Mouse (Mus musculus) neural tube, embryonic 13.5 days (tissue): ENCODE measurements around the gene Thada. TPM values are rescaled to one million over a fixed set of nuclear protein-coding genes. Genes with fewer than 3 reads are reported as not detected.

Experiments used
- ATAC-seq: fragments of 200-750 bp; cut with Nextera tagmentation; 2 replicates; pipeline ENCODE4 v1.8.0; 2017; ENCODE audit warnings: low read depth, mild to moderate bottlenecking, moderate TSS enrichment, moderate library complexity
- H3K27ac ChIP-seq: fragments of 300-500 bp; sonication (generic); replicated peaks from 2 replicates; pipeline ENCODE4 v1.5.1; 2015; ENCODE audit warnings: moderate library complexity, mild to moderate bottlenecking, inconsistent platforms
- H3K27me3 ChIP-seq: fragments of 300-500 bp; sonication (generic); 2 replicates; pipeline ENCODE4 v1.6.1; 2015; ENCODE audit warnings: mild to moderate bottlenecking, inconsistent platforms
- H3K36me3 ChIP-seq: fragments of 300-500 bp; sonication (generic); 2 replicates; pipeline ENCODE4 v1.6.1; 2015; ENCODE audit warnings: mild to moderate bottlenecking, inconsistent platforms
- H3K4me1 ChIP-seq: fragments of 300-500 bp; sonication (generic); replicated peaks from 2 replicates; pipeline ENCODE4 v1.6.1; 2015; ENCODE audit warnings: inconsistent platforms
- H3K4me2 ChIP-seq: fragments of 300-500 bp; sonication (generic); 2 replicates; pipeline ENCODE4 v1.6.1; 2015; ENCODE audit warnings: inconsistent platforms, mild to moderate bottlenecking, moderate library complexity
- H3K4me3 ChIP-seq: fragments of 300-500 bp; sonication (generic); 2 replicates; pipeline ENCODE4 v1.5.1; 2015; ENCODE audit warnings: mild to moderate bottlenecking, inconsistent platforms
- H3K9ac ChIP-seq: fragments of 300-500 bp; sonication (generic); 2 replicates; pipeline ENCODE4 v1.6.1; 2015; ENCODE audit warnings: moderate library complexity, mild to moderate bottlenecking, inconsistent platforms
- H3K9me3 ChIP-seq: fragments of 300-500 bp; sonication (generic); 2 replicates; pipeline ENCODE4 v1.6.1; 2016; ENCODE audit warnings: inconsistent platforms
- WGBS: fragments of 180-500 bp; shearing (Covaris S2); methylation state at CpG from one replicate; pipeline ENCODE4 v1.1.7; 2015; 5-methylcytosine and 5-hydroxymethylcytosine counted together
- polyA plus RNA-seq: library from polyadenylated mRNA; unstranded; fragments of >200 nt; fragmentation: Nextera tagmentation; extraction: Ambion mirVana; gene quantifications from 2 replicates; pipeline ENCODE4 v1.2.1, GENCODE M21; 2015

Gene Thada
- polyA plus RNA-seq, 1 experiment from 2014 or later: 7.6 TPM

DNA sequence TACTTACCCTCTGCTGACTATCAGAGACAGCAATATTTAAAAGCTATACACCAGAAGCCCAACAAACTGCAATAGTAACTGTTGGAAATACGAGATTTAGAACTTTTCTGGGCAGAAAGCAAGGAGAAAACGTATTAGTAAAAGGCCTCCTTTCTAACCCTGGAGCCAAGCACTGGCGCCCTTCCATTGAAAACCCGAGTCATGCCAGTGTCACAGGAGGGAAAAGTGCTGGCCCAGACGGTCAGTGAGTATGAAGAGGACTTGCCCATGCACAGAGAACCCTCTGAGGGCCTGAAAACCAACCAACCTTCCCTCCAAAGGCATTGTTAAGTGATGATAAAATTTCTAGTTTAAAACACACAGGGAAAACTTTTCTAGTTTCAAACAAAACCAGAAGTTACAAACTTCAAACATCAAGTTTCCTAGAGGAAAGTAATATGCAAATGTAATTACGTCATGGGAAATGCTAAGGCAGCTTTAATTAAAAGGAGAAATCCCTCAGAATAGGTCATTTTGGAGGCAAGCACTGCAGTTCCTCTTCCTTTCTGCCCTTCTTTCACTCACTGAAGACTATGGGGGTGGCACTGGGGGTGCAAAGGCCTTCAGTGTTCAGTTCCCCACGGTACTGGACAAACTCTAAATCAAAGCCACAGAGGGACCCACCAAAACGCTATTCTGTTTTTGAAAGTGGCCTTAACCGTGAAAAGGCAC lies 100.8 kb downstream of the Thada start:
- 49% methylated on average over 9 of the region's 9 CpGs for WGBS
- Histone ChIP-seq H3K9me3 (no peaks in the 10 kb centered on the region), H3K27ac (peak overlapping the region; percentile 59), H3K9ac (0 out of 2 replicates have a peak overlapping the region, but pooled peaks have one; percentile 3), H3K4me3 (no peak overlapping the region), H3K27me3 (no peaks in the 10 kb centered on the region), H3K4me1 (peaks cover 56% of the 10 kb centered on the region), H3K36me3 (no peaks in the 10 kb centered on the region), H3K4me2 (no peak overlapping the region)
- no peak for ATAC-seq

DNA sequence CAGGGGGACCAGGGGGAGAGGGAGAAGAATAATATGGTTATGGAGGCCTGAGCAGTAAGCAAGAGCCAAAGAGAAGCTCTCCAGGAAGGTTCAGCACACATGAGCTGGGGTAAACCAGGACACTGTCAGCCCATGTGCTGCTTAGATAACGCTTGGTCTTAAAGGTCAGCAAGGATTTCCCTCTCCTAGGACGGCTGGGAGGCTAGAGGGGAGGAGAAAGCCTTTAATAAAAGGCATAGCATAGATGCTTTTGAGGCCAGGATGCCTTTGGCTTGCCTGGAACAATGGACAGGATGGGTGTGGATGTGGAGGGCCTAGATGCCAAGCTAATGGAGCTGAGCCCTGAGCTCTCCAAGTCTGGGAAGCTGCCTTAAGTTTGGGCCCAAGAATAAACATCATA lies 102.6 kb downstream of the Thada start:
- no peaks in the 10 kb centered on the region for H3K9me3 ChIP-seq
- 36% methylated on average over 2 of the region's 2 CpGs for WGBS
- no peak overlapping the region for H3K4me3 ChIP-seq
- peaks cover 43% of the 10 kb centered on the region for H3K4me1 ChIP-seq
- H3K36me3 ChIP-seq: no peaks in the 10 kb centered on the region
- peak overlapping the region; percentile 22; the same call in 1 of the 2 replicates for H3K9ac ChIP-seq
- 0 out of 2 replicates have a peak overlapping the region, but pooled peaks have one; percentile 18 for H3K27ac ChIP-seq
- H3K4me2 ChIP-seq: no peak overlapping the region
- no peaks in the 10 kb centered on the region for H3K27me3 ChIP-seq
- no peak for ATAC-seq

DNA sequence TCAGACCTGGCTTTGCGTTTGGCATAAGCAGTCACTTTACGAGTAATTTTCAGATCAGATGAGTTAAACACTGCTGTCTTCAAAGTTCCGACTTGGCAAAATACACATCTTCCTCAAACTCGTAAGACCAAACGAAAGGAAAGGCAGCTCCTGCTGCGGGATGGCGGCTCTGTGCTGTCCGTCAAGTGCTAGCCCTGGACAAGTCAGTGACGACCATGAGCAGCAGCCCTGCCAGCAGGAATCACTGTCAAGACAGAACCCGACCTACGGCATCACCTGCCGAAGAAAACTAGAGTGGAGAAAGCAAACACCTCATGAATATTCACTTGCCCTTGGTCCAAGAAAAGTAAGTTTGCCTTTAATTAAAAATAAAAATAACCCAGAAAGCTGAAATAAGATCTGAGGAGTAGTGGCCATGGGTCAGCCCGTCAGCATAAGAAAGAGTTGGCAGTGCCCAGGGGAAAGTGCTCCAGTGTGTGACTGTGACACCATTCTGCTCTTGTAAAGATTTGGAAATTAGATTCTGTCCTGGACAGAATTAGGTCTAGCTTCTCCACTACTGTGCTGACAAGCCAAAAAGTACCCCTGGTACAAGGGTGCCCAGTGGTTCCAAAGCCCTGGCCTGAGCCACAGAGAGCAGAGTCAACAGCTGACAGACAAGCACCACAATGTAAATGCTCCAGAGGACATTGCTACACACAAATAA lies 103.3 kb downstream of the Thada start:
- 85% methylated on average over 13 of the region's 13 CpGs for WGBS
- no peaks in the 10 kb centered on the region for H3K27me3 ChIP-seq
- H3K36me3 ChIP-seq: no peaks in the 10 kb centered on the region
- peak overlapping the region; percentile 18; the same call in 1 of the 2 replicates for H3K27ac ChIP-seq
- no peaks in the 10 kb centered on the region for H3K9me3 ChIP-seq
- H3K4me1 ChIP-seq: peaks cover 36% of the 10 kb centered on the region
- H3K4me2 ChIP-seq: no peak overlapping the region
- H3K4me3 ChIP-seq: no peak overlapping the region
- no peak overlapping the region; the same call in 1 of the 2 replicates for H3K9ac ChIP-seq
- ATAC-seq: no peak

DNA sequence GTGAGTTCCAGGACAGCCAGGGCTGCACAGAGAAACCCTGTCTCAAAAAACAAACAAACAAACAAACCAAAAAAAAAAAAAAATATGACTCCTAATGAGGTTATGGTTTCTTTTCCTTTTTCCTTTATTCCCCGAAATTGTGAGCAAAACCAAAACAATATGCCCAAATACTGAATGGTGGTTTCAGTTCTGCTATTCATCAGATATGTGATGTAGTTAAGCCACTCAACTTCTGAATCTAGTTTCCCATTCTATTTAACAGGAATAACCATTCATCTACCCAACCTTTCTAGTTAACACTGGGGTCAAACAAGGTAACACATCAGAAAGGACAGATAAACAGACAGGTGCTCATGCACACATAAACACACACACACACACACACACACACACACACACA lies 105.0 kb downstream of the Thada start:
- no peaks in the 10 kb centered on the region for H3K27me3 ChIP-seq
- no peak overlapping the region for H3K9ac ChIP-seq
- no peaks in the 10 kb centered on the region for H3K9me3 ChIP-seq
- H3K27ac ChIP-seq: no peak overlapping the region
- peaks cover 32% of the 10 kb centered on the region for H3K4me1 ChIP-seq
- 96% methylated on average over 1 of the region's 1 CpGs for WGBS
- no peak overlapping the region for H3K4me3 ChIP-seq
- no peaks in the 10 kb centered on the region for H3K36me3 ChIP-seq
- ATAC-seq: no peak
- H3K4me2 ChIP-seq: no peak overlapping the region

DNA sequence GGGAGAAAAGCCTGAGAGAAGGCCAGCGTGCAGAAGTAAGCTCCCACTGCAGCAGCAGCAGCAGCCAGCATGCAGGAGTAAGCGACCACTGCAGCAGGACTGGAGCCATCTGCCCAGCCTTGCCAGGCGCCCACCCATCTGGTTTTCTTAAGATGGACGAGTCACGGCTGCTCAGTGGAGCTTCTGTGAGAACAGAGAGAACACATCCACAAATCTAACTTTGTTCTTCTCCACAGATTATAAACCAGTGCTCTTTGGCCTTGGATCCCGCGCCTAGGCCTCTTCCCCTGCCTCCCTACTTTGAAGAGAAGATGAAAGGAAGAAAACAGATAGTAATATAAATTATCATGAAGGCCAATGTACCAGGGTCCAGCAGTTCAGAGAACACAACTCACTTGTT lies 106.2 kb downstream of the Thada start:
- no peaks in the 10 kb centered on the region for H3K9me3 ChIP-seq
- ATAC-seq: no peak
- no peak overlapping the region for H3K4me2 ChIP-seq
- no peak overlapping the region for H3K27ac ChIP-seq
- H3K4me1 ChIP-seq: peaks cover 20% of the 10 kb centered on the region
- H3K9ac ChIP-seq: no peak overlapping the region
- no peaks in the 10 kb centered on the region for H3K36me3 ChIP-seq
- no peaks in the 10 kb centered on the region for H3K27me3 ChIP-seq
- WGBS: 68% methylated on average over 7 of the region's 7 CpGs
- H3K4me3 ChIP-seq: no peak overlapping the region

DNA sequence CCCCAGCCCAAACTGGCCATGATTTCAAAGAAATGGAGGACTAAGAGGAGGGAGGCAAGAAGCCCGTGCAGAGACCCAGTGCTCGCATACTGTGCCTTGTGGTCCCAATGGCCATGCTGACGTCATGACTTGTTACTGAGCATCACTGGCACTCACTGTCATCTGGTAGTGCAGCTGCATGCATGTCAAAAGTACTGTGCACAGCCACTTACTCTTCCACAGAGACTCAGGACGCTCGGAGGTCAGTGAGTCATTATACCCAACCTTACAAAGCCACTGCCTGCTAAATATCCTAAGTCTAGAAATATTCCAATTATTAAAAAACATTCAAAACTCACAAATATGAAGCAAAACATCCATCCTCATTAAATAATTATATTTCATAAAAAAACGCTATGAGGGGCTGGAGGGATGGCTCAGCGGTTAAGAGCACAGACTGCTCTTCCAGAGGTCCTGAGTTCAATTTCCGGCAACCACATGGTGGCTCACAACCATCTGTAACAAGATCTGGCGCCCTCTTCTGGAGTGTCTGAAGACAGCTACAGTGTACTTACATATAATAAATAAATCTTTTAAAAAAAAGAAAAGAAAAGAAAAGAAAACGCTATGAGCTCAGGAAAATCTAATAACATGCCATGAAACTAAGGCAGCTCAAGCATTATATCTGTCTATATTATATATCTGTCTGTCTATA lies 106.9 kb downstream of the Thada start:
- WGBS: 92% methylated on average over 10 of the region's 10 CpGs
- no peaks in the 10 kb centered on the region for H3K9me3 ChIP-seq

DNA sequence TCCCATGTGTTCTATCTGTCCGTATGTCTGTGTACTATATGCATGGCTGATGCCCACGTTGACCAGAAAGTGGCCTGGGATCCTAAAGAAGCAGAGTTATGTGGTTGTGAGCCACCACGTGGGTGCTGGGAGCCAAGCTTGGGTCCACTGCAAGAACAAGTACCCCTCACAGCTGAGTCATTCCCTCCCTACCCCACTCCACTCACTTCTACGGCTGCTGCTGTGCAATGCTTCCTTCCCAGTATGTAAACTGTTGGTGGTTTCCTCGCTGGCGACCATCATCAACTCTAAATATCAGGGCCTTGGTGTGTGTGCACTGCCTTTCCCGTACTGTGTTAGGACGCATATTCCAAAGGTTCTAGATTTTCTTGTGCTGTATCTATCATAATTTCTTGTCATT lies 108.2 kb downstream of the Thada start:
- no peaks in the 10 kb centered on the region for H3K9me3 ChIP-seq
- H3K36me3 ChIP-seq: no peaks in the 10 kb centered on the region
- no peak for ATAC-seq
- H3K27me3 ChIP-seq: no peaks in the 10 kb centered on the region
- no peak overlapping the region for H3K4me2 ChIP-seq
- 0 out of 2 replicates have a peak, but pooled peaks cover 7% of the 10 kb centered on the region for H3K4me1 ChIP-seq
- WGBS: 89% methylated on average over 8 of the region's 8 CpGs
- H3K9ac ChIP-seq: no peak overlapping the region
- no peak overlapping the region for H3K27ac ChIP-seq
- no peak overlapping the region for H3K4me3 ChIP-seq

More for the DNA sequence above, 106.9 kb downstream of the Thada start:
- Histone ChIP-seq H3K27me3 (no peaks in the 10 kb centered on the region), H3K9ac (no peak overlapping the region), H3K4me1 (peaks cover 13% of the 10 kb centered on the region), H3K27ac (no peak overlapping the region), H3K36me3 (no peaks in the 10 kb centered on the region), H3K4me3 (no peak overlapping the region), H3K4me2 (no peak overlapping the region)
- ATAC-seq: no peak

DNA sequence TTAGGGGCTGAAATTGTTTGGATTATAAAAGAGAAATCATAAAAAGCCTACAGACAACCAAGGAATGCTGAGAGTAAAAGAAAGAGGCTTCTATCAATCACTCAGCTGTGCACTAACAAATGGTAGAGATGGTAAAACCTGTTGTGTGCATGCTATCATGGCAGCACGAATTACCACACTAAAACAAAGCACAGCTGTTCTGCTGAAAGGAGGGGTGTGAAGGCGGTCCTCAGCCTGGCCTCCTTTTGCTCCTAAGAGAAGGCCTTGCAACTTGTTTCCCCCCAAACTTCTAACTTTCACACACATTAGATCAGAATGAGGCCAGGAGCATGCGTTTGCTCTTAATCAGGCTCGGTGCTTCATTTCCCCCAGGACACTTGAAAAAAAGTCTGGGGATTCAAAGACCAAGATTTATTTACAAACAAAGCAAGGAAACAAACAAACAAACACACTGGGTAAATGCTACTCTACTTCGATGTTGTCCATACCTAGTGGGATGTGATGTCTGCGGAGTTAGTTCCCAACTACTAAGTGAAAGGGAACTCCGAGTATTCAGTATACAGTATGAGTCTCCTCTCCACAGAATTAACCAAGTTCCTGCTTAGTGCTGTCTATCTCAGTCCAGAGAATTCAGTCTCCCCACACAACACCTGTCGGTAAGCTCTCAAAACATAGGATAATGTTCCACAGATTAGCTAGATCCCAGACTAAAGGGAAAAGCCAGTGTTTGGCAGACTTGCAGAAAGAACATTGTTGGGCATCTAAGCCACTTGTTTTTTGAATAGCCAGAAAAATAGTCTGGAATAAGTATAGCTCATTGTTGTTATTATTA lies 109.7 kb downstream of the Thada start:
- Histone ChIP-seq H3K36me3 (no peaks in the 10 kb centered on the region), H3K9ac (no peak overlapping the region), H3K9me3 (no peaks in the 10 kb centered on the region), H3K27me3 (no peaks in the 10 kb centered on the region), H3K4me2 (no peak overlapping the region), H3K4me3 (no peak overlapping the region), H3K4me1 (peaks cover 19% of the 10 kb centered on the region), H3K27ac (no peak overlapping the region)
- ATAC-seq: no peak
- 62% methylated on average over 8 of the region's 8 CpGs for WGBS

DNA sequence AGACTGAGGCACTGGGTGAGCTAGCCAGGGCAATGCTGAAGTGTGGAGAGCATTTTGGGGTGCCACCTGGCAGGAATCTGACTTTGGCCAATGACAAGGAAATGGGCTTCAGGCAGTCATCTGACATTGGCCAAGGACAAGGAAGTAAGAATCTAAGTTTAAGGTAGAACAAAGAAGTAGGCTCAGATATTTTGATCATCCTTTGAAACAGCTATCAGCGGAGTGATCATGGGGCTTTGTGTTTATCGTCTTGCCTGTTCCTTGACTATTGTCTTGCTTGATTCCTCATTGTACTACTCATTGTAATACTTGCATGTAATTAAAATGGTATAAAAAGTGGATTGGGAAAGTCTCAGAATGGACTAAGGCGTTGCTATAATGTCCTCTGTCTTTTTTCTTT lies 111.0 kb downstream of the Thada start:
- WGBS: 92% methylated on average over 3 of the region's 3 CpGs

DNA sequence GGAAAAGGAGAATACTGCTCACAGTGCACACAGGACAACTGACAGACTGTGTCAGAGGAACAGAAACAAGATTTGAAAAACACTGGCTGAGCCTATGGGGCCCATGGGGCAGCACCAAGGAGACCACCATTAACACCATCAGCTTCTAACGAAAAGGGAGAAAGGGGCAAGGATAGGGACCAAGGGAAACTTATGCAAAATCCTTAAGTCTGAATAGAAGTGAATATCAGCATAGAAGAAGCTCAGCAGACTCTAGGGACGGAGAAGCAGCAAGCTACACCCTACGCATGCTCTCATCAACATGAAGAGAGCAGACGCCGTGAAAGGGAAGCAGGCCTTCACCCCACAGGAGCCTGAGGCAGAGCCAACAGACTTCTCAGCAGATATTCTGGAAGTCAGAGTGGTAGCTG lies 112.1 kb downstream of the Thada start:
- no peak overlapping the region for H3K9ac ChIP-seq
- H3K36me3 ChIP-seq: no peaks in the 10 kb centered on the region
- H3K27me3 ChIP-seq: no peaks in the 10 kb centered on the region
- H3K9me3 ChIP-seq: no peaks in the 10 kb centered on the region
- 72% methylated on average over 5 of the region's 5 CpGs for WGBS
- H3K27ac ChIP-seq: no peak overlapping the region
- ATAC-seq: no peak
- H3K4me3 ChIP-seq: no peak overlapping the region
- no peak overlapping the region for H3K4me2 ChIP-seq
- H3K4me1 ChIP-seq: peaks cover 25% of the 10 kb centered on the region

More for the DNA sequence above, 111.0 kb downstream of the Thada start:
- no peak overlapping the region for H3K4me3 ChIP-seq
- H3K4me1 ChIP-seq: peaks cover 25% of the 10 kb centered on the region
- no peak overlapping the region for H3K4me2 ChIP-seq
- no peak for ATAC-seq
- H3K27me3 ChIP-seq: no peaks in the 10 kb centered on the region
- H3K9ac ChIP-seq: no peak overlapping the region
- no peak overlapping the region for H3K27ac ChIP-seq
- H3K36me3 ChIP-seq: no peaks in the 10 kb centered on the region
- H3K9me3 ChIP-seq: no peaks in the 10 kb centered on the region

DNA sequence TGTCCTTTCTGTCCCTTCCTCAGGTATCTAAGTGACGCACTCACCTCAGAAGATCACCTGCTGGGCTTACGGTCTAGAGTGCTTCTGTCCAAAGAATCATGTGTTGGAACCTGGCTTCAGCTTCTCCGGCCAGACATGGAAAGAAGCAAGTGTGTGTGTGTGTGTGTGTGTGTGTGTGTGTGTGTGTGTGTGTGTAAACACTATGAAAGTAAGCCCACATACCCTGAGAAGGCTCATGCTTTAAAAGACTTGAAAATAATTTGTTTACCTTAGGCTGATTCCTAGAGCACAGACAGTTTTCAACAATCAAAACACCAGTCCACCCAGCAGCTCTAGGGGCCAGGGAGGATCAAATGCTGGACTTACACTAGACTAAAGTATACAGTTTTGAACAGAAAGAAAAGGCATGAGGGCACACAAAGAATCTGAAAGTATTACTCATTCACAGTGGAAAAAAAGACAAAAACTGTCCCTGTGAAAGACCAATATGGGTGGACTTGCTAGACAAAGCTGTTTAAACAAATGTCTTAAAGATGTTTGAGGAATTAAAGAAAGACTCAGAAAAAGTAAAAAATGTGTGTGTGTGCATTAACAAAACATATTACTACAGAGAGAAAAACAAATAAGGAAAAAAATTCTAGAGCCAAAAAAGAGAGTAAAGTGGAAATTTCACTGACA lies 112.6 kb downstream of the Thada start:
- ATAC-seq: no peak
- H3K27me3 ChIP-seq: no peaks in the 10 kb centered on the region
- no peak overlapping the region for H3K4me3 ChIP-seq
- no peaks in the 10 kb centered on the region for H3K36me3 ChIP-seq
- H3K9me3 ChIP-seq: no peaks in the 10 kb centered on the region
- H3K27ac ChIP-seq: no peak overlapping the region; the same call in 1 of the 2 replicates
- 89% methylated on average over 3 of the region's 3 CpGs for WGBS
- no peak overlapping the region for H3K4me2 ChIP-seq
- no peak overlapping the region for H3K9ac ChIP-seq
- peaks cover 25% of the 10 kb centered on the region for H3K4me1 ChIP-seq
